Mouse (Mus musculus) A20 (cell line): ENCODE data around the gene Kdm5a.

Experiments
- DNase-seq: peaks from one replicate; pipeline ENCODE4 v3.0.0-alpha.2; 2011; ENCODE audit warnings: low read depth, low spot score

Kdm5a gene

DNA sequence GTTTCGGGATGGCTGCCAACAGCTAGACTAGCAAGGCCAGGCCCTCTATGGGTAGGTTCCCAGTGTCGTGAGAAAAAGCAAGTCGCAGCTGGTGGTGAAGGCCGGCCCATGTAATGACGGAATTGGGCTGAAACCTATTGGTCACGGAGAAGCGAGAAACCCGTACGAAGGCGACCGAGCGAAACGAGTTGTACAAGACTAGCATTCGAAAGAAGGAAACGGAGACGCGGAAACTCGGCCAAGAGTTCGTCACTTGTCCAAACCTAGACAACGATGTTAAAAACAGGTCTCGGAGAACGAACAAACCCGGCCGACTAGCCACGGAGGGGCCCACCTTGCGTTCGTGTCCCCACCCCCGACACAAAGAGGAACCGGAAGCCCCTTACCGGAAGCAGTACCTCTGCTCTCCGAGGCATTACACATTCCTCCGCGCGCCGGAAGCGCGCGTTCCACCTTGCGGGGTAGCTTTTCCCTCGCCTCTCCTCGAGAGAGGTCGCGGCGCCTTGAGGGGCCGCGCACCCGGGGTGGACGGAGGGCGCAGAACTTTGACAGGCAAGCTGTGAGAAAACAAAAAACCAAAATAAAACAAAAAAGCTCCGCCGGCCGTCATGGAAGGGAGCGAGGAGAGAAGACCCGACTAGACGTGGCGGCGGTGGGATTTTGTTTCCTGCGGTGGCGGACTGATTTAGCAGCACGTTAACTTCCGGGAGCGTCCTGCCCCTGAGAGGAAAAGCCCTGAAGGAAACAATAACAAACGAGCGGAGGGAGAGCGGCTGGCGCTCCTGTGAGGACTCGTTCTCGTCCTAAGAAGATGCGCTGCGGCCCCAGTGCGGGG is at the start of gene Kdm5a, which contains the start of gene Ccdc77:
Gene Kdm5a (plus strand): TSS at position 437 of the 835 bp plus-strand sequence.
Gene Ccdc77 (minus strand): TSS at position 687 of the 835 bp plus-strand sequence.
- DNase-seq, result peak; percentile 99

DNA sequence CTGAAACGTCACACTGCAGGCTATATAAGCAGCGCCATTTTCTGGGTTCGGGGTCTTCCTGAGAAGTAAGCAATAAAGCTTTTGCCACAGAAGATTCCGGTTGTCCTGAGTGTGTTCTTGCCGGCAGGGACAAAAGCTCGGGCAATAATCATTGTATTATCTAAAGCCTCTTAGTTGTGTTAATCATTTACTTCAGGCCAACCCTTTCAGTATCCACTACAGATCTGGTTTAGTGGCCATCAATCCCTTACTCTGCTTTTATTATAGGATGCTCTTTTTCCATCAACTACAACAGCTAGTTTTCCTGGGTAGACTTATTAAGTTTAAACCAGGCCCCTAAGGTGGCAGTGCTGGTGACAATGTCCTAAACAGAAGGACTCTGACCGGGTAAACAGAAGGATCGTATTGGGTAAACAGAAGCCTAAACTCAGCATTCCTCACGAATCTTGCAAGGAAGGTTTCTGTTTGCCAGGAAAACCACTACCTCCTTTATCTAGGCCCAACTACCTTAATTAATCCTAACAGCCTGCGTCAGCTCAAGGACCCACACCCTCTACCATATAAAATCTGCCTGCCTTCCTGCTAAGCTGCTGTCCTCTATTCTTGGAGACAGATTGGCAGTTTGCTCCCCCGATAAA is 45.5 kb upstream of the Kdm5a start:
- no peak for DNase-seq

DNA sequence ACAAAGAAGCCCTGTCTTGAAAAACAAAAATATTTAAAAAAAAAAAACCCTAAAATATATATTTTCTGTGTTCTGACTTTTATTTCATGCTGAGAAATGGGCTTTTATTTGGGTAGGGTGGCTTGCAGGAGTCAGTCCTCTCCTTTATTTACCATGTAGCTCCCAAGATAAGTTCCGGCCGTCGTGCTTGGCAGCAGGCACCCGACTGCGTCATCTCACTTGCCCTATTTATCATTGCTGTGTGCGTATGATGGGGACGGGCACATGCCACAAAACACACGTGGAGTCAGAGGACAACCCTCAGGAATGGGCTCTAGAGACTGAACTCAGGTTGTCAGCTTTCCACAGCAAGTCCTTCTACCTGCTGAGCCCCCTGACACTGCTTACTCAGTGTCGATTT is 44.8 kb upstream of the Kdm5a start:
- no peak for DNase-seq

DNA sequence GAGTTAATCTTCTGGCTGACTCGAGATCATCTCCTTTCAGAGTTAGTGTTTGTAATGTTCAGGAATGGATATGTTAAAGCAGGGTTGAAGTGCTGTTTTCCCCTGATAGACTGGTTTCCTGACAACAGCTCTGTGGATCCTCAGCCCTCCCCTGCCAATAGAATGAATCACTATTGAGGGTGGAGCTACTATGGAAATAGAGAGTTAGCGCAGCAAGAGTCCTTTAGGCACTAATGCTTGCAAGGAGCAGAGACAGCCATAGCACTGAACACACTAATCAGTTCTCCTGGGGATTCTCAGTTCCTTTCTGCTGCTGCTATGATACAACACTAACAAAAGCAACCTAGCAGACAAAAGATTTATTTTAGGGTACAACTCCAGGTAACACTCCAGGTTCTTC is 43.6 kb upstream of the Kdm5a start:
- DNase-seq, result no peak

DNA sequence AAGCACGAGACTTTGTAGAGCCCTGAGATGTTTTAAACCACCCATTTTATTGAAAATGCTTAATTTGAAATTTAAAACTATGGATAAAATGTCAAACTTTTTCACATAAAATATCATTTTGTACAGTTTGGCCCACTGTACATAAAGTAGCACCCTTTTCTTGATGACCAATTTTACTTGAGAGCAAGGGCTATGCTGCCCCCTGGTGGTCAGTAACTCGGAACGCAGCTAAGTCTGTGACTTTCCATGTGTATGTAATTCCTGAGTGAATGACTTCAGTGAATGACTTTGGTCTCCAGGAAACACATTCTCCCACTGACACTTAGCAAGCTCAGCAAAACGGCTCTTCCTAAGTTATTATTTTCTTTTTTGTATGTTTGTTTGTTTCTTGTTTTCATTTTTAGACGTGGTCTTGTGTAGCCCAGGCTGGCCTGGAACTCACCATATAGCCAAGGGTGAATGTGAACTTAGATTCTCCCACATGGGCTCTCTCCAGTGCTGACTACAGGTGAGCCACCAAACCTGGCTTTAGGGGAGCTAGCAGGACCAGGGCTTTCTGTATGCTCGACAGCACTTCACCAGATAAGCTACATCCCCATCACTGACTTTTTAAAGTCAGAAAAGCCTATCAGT is 39.5 kb upstream of the Kdm5a start:
- DNase-seq, result peak; percentile 71

DNA sequence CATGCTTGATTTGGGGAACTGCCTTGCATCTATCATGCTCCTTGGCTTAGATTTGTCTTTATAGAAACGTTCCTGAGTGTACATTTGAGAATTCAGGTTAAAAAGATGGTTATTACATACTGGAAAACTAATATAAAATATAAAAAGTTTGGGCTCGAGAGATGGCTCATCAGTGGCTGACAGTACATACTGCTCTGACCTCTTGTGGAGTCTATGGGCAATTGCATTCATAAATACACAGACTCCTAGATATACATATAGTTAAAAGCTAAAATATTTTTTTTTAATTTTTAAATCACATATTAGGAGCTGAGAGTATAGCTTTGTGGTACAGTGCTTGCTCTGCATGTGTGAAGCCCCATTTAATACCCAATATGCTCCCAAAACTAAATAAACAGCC is 31.6 kb upstream of the Kdm5a start:
- DNase-seq, result no peak

DNA sequence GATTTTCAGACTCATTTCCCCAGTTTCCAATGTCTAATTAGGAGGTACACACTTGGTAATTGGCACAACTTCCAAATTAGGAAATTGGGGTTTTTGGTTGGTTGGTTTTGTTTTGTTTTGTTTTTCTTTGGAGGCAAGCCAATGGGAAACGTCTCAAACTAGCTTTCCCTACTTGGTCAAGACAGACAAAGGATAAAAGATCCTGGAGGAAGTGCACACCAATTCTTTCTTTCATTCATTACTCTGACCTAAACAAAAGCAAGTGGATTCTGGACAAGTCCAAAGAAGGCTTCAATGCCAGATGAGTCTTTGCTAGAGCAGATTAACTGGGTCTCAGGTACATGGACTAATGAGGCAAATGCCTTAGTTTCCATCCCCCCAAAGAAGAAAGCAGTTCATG is 19.9 kb upstream of the Kdm5a start:
- DNase-seq, result no peak

DNA sequence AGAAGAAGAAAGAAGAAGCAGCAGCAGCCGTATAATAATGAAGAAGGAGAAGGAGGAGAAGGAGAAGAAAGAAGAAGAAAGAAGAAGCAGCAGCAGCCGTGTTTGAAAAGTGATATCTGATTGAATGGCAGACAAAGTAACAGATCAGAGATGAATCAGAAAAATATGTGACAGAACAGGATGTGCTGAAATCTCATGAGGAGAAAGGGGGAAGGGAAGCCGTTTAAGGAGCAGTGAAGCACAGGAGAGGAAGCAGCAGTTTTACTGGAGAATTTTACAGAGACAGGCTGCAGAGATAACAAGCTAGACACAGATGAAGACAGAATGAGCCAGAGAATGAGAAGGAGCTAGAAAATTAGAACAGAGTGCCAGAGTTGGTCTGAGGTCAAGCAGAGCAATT is 14.9 kb upstream of the Kdm5a start:
- DNase-seq, result no peak

DNA sequence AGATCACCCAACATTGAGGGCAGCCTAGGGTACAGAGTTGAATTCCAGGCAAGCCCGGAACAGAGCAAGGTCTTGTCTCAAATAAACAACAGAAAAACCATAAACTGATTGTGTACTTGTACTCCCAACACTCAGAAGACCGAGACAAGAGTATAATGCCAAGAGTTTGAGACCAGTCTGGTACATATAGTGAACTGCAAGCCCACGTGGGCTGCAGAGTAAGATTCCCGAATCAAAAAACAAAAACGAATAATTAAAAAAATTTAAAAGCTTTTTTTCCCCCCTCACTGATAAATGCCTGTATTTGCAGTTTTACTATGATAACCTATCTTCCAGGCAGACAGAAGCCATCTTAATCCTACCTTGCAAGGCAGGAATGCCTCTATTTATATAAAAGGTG is 7.4 kb upstream of the Kdm5a start:
- no peak for DNase-seq

DNA sequence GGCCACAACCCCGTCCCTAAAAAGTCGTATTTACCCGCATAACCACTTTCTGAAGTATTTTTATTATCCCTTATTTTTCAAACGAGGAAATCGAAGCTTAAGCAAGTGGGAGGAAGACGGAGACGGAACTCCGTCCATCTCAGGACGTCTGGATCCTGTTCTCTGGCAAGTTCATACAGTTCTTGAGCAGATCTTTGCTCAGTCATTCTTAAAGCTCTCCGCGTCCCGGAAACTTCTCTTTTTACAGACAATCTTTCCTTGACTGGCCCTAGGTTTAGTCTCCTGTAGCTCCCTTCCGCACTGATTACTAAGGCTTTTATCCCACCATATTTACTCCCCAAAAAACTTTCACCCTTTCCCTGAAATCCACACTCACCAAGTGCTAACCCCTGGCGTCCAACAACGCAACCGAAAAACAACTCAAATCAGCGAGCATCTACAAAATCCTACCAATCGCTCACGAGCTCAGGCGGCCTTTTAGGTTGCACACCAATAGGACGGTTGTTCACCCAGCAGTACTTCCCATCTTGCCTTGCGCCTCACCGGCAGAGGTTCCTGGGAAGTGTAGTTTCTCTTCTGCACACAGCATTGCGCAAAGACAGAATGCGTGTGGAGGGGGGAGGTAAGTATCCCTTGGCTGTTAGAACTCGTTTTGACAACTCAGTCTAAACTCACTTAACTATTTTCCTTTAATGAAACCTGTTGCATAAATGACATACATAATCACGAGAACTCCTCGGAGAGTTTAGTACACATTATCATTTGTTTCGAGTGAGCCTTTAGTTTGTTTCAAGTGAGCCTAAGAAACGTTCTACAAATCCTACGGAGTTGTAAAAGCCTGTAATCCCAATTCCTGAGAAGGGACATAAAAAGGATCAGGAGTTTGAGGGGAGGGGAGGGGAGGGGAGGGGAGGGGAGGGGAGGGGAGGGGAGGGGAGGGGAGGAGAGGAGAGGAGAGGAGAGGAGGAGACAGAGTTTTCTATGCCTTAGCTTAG is 6.7 kb upstream of the Kdm5a start:
- peak; percentile 94 for DNase-seq

DNA sequence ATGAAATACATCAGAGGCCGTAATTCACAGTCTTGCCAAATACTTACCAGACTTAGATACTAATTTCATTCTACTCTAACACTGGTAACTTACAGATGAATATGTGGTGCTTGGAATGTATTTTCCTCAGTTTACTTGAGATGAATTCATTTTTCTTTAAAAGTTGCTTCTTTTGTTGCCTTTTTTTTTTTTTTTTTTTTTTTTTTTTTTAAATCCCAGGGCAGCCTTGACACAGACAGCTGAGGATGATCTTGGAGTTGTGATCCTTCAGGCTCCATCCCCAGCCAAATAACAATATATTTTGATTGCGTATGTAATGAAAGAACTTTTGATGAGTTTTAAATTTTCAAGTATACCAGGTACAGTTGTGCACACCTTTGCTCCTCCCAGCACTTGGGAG is 1.8 kb upstream of the Kdm5a start:
- DNase-seq, result no peak

DNA sequence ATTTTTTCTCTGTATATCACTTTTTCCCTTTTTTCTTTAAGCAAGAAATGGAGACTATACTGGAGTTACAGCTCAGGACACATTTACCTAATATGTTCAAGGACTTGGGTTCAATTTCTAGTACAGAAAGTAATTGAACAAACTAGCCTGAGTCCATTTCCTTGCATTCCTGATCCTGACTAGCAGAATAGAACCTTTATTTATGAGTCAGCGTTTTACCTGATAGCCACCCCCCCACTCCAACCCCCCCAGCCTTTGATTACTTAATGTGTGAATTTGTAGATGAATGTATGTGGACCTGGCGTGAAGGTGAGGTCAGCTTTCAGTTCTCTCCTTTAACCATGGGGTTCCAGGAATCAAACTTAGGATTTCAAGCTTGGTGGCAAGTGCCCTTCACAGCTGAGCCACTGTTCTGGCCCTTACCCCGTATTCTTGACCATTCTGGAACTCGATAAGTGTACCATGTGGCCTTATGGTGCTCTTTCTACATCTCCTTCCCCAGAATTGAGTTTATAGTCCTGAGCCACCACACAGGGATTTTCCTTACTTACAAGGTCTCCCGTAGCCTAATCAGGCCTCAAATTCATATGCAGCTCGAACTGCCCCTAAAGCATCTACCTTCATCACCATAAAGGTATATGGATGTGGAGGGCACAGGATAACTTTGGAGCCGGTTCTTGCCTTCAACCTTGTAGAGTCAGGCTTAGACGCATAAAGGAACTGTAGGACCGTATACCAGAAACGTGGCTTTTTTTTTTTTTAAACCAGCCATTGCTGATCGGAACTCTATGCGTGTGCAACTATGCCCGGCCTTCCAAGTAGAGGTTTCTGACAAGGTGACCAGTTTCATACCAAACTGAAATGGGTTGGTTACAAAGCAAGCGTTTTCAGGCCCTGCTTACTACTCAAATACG is 893 bp upstream of the Kdm5a start:
- DNase-seq, result no peak

DNA sequence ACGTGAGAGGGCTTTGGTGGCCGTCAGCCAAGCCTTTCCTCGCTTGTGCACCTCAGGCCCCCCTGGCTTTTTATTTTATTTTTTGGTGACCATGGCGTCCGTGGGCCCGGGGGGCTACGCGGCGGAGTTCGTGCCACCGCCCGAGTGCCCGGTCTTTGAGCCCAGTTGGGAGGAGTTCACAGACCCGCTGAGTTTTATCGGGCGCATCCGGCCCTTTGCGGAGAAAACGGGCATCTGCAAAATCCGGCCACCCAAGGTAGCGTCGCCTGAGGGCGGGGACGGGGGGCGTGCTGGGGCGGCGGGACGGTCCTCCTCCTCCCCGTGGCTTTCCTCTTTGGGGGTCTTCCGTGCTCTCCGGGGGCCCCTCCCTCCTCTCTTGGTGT is 590 bp downstream of the Kdm5a start:
- DNase-seq, result no peak

DNA sequence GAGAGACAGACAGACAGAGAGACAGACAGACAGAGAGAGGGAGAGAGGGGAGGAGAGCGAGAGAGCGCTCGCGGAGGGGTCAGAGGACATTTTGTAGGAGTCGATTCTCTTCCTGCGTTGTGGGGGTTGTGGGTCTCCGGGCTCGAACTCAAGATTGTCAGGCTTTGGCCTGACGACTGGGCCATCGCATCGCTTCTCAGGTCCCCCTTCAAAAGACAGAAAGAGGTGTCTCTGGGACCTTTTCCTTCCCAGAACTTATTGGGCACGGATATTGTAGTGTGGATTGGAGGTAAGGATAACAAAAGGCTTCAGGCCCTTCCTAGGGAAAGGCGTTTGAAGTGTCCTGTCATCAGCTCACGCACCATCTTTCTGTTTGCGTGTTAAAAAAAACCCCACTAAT is 1.1 kb downstream of the Kdm5a start:
- DNase-seq, result peak; percentile 64

DNA sequence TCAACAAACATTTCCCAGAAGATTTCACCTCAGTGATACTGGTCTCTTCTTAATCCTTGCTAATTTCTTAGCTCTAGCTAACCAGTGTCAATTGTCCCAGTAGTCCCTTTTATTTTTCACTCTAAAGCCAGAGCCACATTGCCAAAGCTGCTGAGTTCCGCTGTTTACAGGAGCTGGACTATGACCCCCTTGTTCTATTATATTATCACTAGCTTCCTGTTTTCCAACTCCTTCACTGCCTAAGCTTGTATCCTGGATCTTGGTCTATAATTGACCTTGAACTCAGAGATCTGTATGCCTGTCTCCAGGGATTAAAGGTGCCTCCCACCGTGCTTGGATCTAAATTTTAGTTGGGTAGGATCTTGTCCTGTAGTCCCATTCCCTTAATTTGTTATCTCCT is 12.8 kb downstream of the Kdm5a start:
- DNase-seq, result no peak

DNA sequence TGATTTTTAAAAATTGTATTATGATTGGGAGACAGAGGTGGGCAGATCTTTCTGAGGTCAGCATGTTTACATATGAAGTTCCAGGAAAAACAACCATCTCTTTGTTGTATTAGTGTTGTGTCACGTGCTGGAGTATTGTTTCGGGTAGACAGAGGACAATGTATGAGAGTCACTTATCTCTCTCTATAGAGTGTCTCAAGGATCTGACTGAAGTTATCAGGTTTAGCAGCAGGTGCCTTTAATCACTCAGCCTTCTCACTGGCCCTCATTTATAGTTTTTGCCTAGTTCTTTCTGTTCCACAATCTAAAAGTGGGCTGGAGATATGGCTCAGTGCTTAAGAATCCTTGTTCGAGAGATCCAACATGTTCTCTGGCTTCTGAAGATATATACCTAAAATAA is 26.1 kb downstream of the Kdm5a start:
- DNase-seq, result no peak

DNA sequence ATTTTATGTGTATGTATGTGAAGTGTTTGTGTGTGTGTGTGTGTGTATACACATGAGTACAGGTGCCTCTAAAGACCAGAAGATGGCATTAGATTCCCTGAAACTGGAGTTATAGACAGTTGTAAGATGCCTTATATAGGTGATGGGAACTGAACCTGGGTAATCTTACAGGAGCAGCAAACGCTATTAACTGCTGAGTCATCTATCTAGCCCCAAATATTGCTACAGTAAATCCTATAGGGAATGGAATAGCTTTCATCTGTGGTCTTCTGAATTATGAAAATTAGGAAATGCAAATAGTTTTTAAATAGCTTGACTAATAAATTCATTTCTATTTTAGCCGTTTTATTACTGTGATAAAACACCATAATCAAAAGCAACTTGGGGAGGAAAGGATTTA is 28.9 kb downstream of the Kdm5a start:
- no peak for DNase-seq

DNA sequence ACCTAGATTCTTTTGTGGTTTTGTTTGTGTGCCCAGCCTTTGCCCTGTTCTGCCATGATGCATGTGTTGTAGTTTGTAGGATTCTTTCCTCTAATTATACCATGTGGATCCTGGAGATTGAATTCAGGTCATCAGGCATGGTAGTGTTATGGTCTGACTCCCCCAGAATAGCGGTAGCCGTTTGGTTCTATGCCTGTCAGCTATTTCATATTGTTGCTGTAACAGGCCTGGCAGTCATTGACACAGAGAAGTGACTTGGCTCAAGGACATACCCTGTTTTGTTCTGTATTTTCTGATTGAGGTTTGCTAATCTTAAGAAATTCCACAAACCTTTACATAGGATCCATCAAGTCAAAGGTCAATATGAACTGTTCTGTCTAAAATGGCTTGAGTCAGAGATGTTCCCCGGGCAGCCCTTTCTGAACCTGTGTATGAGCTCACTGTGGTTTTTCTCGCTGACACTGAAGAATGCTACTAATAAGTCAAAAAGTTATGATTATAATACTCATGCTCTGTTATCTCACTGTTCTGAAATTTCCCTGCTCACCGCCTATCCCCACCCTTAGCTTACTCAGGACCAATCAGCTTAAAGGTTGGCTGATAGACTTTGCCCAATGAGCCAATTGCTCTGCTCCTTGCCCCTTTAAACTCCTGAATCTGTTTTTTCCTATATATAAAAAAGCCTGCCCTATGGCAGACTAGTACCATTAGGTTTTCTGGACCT is 31.9 kb downstream of the Kdm5a start:
- no peak for DNase-seq

DNA sequence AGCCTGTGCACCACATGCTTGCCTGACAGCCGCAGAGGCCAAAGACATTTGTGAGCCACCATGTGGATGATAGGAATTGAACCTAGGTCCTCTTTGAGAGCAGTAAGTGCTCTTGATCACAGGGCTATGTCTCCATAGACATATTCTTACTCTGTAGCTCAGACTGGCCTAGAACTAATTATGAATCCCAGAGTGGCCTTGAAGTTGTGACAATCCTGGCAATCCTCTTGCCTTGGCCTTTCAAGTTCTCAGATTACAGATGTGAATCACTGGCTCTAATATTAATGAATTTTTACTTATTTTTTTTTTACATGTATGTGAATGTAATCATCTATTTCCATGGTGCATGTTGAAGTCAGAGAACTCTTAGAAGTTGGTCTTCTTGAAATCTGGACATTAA is 40.0 kb downstream of the Kdm5a start:
- no peak for DNase-seq

DNA sequence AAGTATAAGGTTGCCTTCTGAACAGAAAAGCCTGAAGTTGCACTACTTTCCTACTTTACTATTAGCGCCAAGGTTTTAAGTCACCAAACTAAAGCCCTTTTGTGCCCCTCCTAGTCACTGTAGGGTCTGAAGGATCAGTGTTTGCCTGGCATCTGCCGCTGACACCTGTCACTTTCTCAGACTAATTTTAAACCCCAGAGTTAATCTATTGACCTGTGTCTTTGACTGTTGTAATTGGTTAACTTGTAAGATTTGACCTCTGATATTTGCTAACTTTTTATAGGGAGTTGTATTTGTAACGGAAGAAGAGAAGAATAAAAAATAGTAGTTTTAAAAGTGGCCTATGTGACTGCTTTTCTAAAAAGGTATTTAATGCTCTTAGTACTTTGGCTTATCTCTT is 74.2 kb downstream of the Kdm5a start:
- no peak for DNase-seq
